Mouse (Mus musculus) lung, postnatal 0 days (tissue): ENCODE results near the gene Adam30. TPM values are rescaled to one million over a fixed set of nuclear protein-coding genes. Genes with fewer than 3 reads are reported as not detected.

Experiments used
- ATAC-seq: fragments of 200-750 bp; cut with Nextera tagmentation; 2 replicates; pipeline ENCODE4 v1.8.0; 2017; ENCODE audit warnings: moderate library complexity
- DNase-seq: peaks from one replicate; pipeline ENCODE4 v3.0.0-alpha.2; 2016; ENCODE audit warnings: low spot score
- H3K27ac ChIP-seq: fragments of 300-500 bp; sonication (generic); 2 replicates; pipeline ENCODE4 v1.5.1; 2014; ENCODE audit warnings: antibody characterized with exemption, mild to moderate bottlenecking, low read length, mixed read lengths
- H3K27me3 ChIP-seq: fragments of 300-500 bp; sonication (generic); replicated peaks from 2 replicates; pipeline ENCODE4 v1.6.1; 2014; ENCODE audit warnings: low read length, mixed read lengths; ENCODE audit not compliant: insufficient read depth
- H3K36me3 ChIP-seq: fragments of 300-500 bp; sonication (generic); 2 replicates; pipeline ENCODE4 v1.6.1; 2014; ENCODE audit warnings: low read length, mixed read lengths; ENCODE audit not compliant: insufficient read depth
- H3K4me1 ChIP-seq: fragments of 300-500 bp; sonication (generic); 2 replicates; pipeline ENCODE4 v1.6.1; 2014; ENCODE audit warnings: antibody characterized with exemption, low read depth, low read length, mixed read lengths; ENCODE audit not compliant: insufficient read depth
- H3K4me2 ChIP-seq: fragments of 300-500 bp; sonication (generic); replicated peaks from 2 replicates; pipeline ENCODE4 v1.6.1; 2014; ENCODE audit warnings: low read depth, mild to moderate bottlenecking, low read length, moderate library complexity, mixed read lengths
- H3K4me3 ChIP-seq: fragments of 300-500 bp; sonication (generic); 2 replicates; pipeline ENCODE4 v1.5.1; 2014; ENCODE audit warnings: low read depth, low read length
- H3K9ac ChIP-seq: fragments of 300-500 bp; sonication (generic); replicated peaks from 2 replicates; pipeline ENCODE4 v1.6.1; 2014; ENCODE audit warnings: low read depth, mild to moderate bottlenecking
- H3K9me3 ChIP-seq: fragments of 300-500 bp; sonication (generic); 2 replicates; pipeline ENCODE4 v1.6.1; 2016; ENCODE audit warnings: low read length, mixed read lengths
- CTCF ChIP-seq: IDR thresholded peaks from 2 replicates; pipeline ENCODE4 v1.5.1; 2016; ENCODE audit warnings: antibody characterized with exemption, mild to moderate bottlenecking
- EP300 ChIP-seq: IDR thresholded peaks from 2 replicates; pipeline ENCODE4 v1.6.1; 2016; ENCODE audit warnings: antibody characterized with exemption, mild to moderate bottlenecking, control low read depth
- WGBS: fragments of 180-500 bp; shearing (Covaris S2); extraction: QIAGEN DNeasy Blood & Tissue Kit; methylation state at CpG from one replicate; pipeline ENCODE4 v1.1.7; 2014; 5-methylcytosine and 5-hydroxymethylcytosine counted together
- polyA plus RNA-seq: library from polyadenylated mRNA; unstranded; fragments of >200 nt; fragmentation: Nextera tagmentation; extraction: Ambion mirVana; gene quantifications from 2 replicates; pipeline ENCODE4 v1.2.1, GENCODE M21; 2015

The Adam30 gene
- polyA plus RNA-seq, 1 experiment from 2014 or later = not detected

GRCm38 (mm10) chr3:98199747-98200146 is 39.3 kb downstream of the Adam30 start:
- TF ChIP-seq CTCF = no peak
- no peak for TF ChIP-seq EP300
- H3K9me3 ChIP-seq = no peaks in the 10 kb centered on the region
- no peaks in the 10 kb centered on the region for H3K27me3 ChIP-seq
- no peak overlapping the region for H3K4me2 ChIP-seq
- no peak overlapping the region for H3K4me3 ChIP-seq
- ATAC-seq = no peak
- H3K4me1 ChIP-seq = no peaks in the 10 kb centered on the region
- no peak for DNase-seq
- H3K27ac ChIP-seq = no peak overlapping the region
- H3K9ac ChIP-seq = no peak overlapping the region
- 61% methylated on average over 5 of the region's 5 CpGs for WGBS
- H3K36me3 ChIP-seq = no peaks in the 10 kb centered on the region

- H3K27me3 ChIP-seq = no peaks in the 10 kb centered on the region
- no peak overlapping the region for H3K4me3 ChIP-seq
- no peaks in the 10 kb centered on the region for H3K4me1 ChIP-seq
- H3K4me2 ChIP-seq = no peak overlapping the region
- H3K9me3 ChIP-seq = no peaks in the 10 kb centered on the region
- H3K9ac ChIP-seq = no peak overlapping the region
- H3K27ac ChIP-seq = no peak overlapping the region
- DNase-seq (no peak), ATAC-seq (no peak)
- TF ChIP-seq CTCF (no peak), EP300 (no peak)
- no peaks in the 10 kb centered on the region for H3K36me3 ChIP-seq
- WGBS = 33% methylated on average over 5 of the region's 5 CpGs
Observed at GRCm38 (mm10) chr3:98203282-98203681, 42.9 kb downstream of the Adam30 start.

- Histone ChIP-seq H3K4me2 (no peak overlapping the region), H3K4me1 (no peaks in the 10 kb centered on the region), H3K4me3 (no peak overlapping the region), H3K27me3 (no peaks in the 10 kb centered on the region), H3K9me3 (no peaks in the 10 kb centered on the region), H3K36me3 (no peaks in the 10 kb centered on the region), H3K9ac (no peak overlapping the region), H3K27ac (no peak overlapping the region)
- TF ChIP-seq EP300 (no peak), CTCF (no peak)
- ATAC-seq = no peak
- DNase-seq = no peak
- WGBS = 16% methylated on average over 3 of the region's 3 CpGs
Observed at GRCm38 (mm10) chr3:98206977-98207376, 46.5 kb downstream of the Adam30 start.

GRCm38 (mm10) chr3:98209161-98209560 is 48.7 kb downstream of the Adam30 start:
- H3K9me3 ChIP-seq = no peaks in the 10 kb centered on the region
- no peak overlapping the region for H3K9ac ChIP-seq
- no peak overlapping the region for H3K27ac ChIP-seq
- no peak for DNase-seq
- H3K27me3 ChIP-seq = no peaks in the 10 kb centered on the region
- no peak for ATAC-seq
- WGBS = 69% methylated on average over 4 of the region's 4 CpGs
- H3K4me1 ChIP-seq = no peaks in the 10 kb centered on the region
- no peak overlapping the region for H3K4me3 ChIP-seq
- H3K4me2 ChIP-seq = no peak overlapping the region
- TF ChIP-seq EP300 = no peak
- no peak for TF ChIP-seq CTCF
- no peaks in the 10 kb centered on the region for H3K36me3 ChIP-seq

GRCm38 (mm10) chr3:98210860-98211259 is 50.4 kb downstream of the Adam30 start:
- H3K9me3 ChIP-seq = no peaks in the 10 kb centered on the region
- DNase-seq (no peak), ATAC-seq (no peak)
- no peaks in the 10 kb centered on the region for H3K4me1 ChIP-seq
- TF ChIP-seq EP300 (no peak), CTCF (no peak)
- no peak overlapping the region for H3K27ac ChIP-seq
- no peak overlapping the region for H3K4me2 ChIP-seq
- H3K9ac ChIP-seq = no peak overlapping the region
- 63% methylated on average over 10 of the region's 10 CpGs for WGBS
- H3K4me3 ChIP-seq = no peak overlapping the region
- no peaks in the 10 kb centered on the region for H3K36me3 ChIP-seq
- no peaks in the 10 kb centered on the region for H3K27me3 ChIP-seq

GRCm38 (mm10) chr3:98211301-98212081 is 51.1 kb downstream of the Adam30 start:
- WGBS = 61% methylated on average over 7 of the region's 7 CpGs
- H3K27me3 ChIP-seq = no peaks in the 10 kb centered on the region
- DNase-seq (no peak), ATAC-seq (no peak)
- H3K4me3 ChIP-seq = no peak overlapping the region
- no peaks in the 10 kb centered on the region for H3K36me3 ChIP-seq
- H3K9ac ChIP-seq = no peak overlapping the region
- no peaks in the 10 kb centered on the region for H3K4me1 ChIP-seq
- H3K4me2 ChIP-seq = no peak overlapping the region
- H3K9me3 ChIP-seq = no peaks in the 10 kb centered on the region
- H3K27ac ChIP-seq = no peak overlapping the region
- TF ChIP-seq CTCF (no peak), EP300 (no peak)

Other genes starting within 250 kb of the Adam30 start
- gene Notch2, start 147.1 kb upstream of the Adam30 start, polyA plus RNA-seq = 18.3 and 20.1 TPM in 2 replicates
- gene Reg4, start 61.5 kb downstream of the Adam30 start, polyA plus RNA-seq = not detected in 2 replicates
- gene Hmgcs2, start 119.8 kb downstream of the Adam30 start, polyA plus RNA-seq = 12.8 and 34.0 TPM in 2 replicates
- gene Phgdh, start 179.4 kb downstream of the Adam30 start, polyA plus RNA-seq = 12.1 and 15.1 TPM in 2 replicates
- 9.2 and 10.6 TPM in 2 replicates for gene Zfp697, start 221.8 kb downstream of the Adam30 start, polyA plus RNA-seq